Mouse (Mus musculus) heart, embryonic 11.5 days (tissue): Measurements from ENCODE around the gene Vmn2r117. TPM values are rescaled to one million over a fixed set of nuclear protein-coding genes. Genes with fewer than 3 reads are reported as not detected.
"Not testable (repeated sequence)": the region's sequence is repeated elsewhere in the genome, so short reads cannot be mapped to it uniquely, and the experiment has no call there.

Experiments
- ATAC-seq: fragments of 200-750 bp; cut with Nextera tagmentation; replicated peaks from 2 replicates; pipeline ENCODE4 v1.8.0; 2017; ENCODE audit warnings: moderate library complexity; ENCODE audit not compliant: insufficient number of reproducible peaks, low FRiP score, low TSS enrichment
- H3K27ac ChIP-seq: fragments of 300-500 bp; sonication (generic); 2 replicates; pipeline ENCODE4 v1.5.1; 2014; ENCODE audit warnings: mild to moderate bottlenecking, low read depth, low read length
- H3K27me3 ChIP-seq: fragments of 300-500 bp; sonication (generic); 2 replicates; pipeline ENCODE4 v1.6.1; 2014; ENCODE audit warnings: mild to moderate bottlenecking, low read length, mixed read lengths; ENCODE audit not compliant: control insufficient read depth, insufficient read depth
- H3K36me3 ChIP-seq: fragments of 300-500 bp; sonication (generic); 2 replicates; pipeline ENCODE4 v1.6.1; 2014; ENCODE audit warnings: mild to moderate bottlenecking, low read length, moderate library complexity, mixed read lengths; ENCODE audit not compliant: control insufficient read depth, insufficient read depth
- H3K4me1 ChIP-seq: fragments of 300-500 bp; sonication (generic); 2 replicates; pipeline ENCODE4 v1.6.1; 2014; ENCODE audit warnings: low read length; ENCODE audit not compliant: control insufficient read depth, insufficient read depth
- H3K4me2 ChIP-seq: fragments of 300-500 bp; sonication (generic); 2 replicates; pipeline ENCODE4 v1.6.1; 2014; ENCODE audit warnings: mild to moderate bottlenecking, moderate library complexity
- H3K4me3 ChIP-seq: fragments of 300-500 bp; sonication (generic); 2 replicates; pipeline ENCODE4 v1.5.1; 2014; ENCODE audit warnings: low read depth, low read length
- H3K9ac ChIP-seq: fragments of 300-500 bp; sonication (generic); 2 replicates; pipeline ENCODE4 v1.6.1; 2014; ENCODE audit warnings: mild to moderate bottlenecking, low read depth, low read length, moderate library complexity
- H3K9me3 ChIP-seq: fragments of 300-500 bp; sonication (generic); replicated peaks from 2 replicates; pipeline ENCODE4 v1.6.1; 2016; ENCODE audit warnings: low read length; ENCODE audit not compliant: control insufficient read depth
- WGBS: fragments of 180-500 bp; shearing (Covaris S2); extraction: QIAGEN DNeasy Blood & Tissue Kit; methylation state at CpG from one replicate; pipeline ENCODE4 v1.1.7; 2014; ENCODE audit not compliant: insufficient replicate concordance; 5-methylcytosine and 5-hydroxymethylcytosine counted together
- polyA plus RNA-seq: library from polyadenylated mRNA; unstranded; fragments of >200 nt; fragmentation: Nextera tagmentation; extraction: Ambion mirVana; gene quantifications from 2 replicates; pipeline ENCODE4 v1.2.1, GENCODE M21; 2014

Vmn2r117 gene
- not detected in 2 replicates for polyA plus RNA-seq

- H3K4me3 ChIP-seq, H3K9me3 ChIP-seq, H3K36me3 ChIP-seq, H3K27me3 ChIP-seq, H3K9ac ChIP-seq, H3K27ac ChIP-seq, H3K4me1 ChIP-seq, ATAC-seq, H3K4me2 ChIP-seq: not testable (repeated sequence)
- 45% methylated on average over 1 of the region's 1 CpGs for WGBS
These were observed at the start of gene Vmn2r117 for GRCm38 (mm10) chr17:23479599-23479998. Gene Vmn2r117 (minus strand): TSS chr17:23479699.

GRCm38 (mm10) chr17:23522941-23523732, 43.6 kb upstream of the Vmn2r117 start:
- H3K9ac ChIP-seq, H3K27ac ChIP-seq, H3K9me3 ChIP-seq, H3K27me3 ChIP-seq, H3K4me3 ChIP-seq, H3K4me1 ChIP-seq, H3K4me2 ChIP-seq, ATAC-seq, H3K36me3 ChIP-seq: not testable (repeated sequence)
- WGBS, result 65% methylated on average over 30 of the region's 30 CpGs

- Histone ChIP-seq H3K9ac (no peak overlapping the region), H3K4me1 (no peaks in the 10 kb centered on the region), H3K27ac (no peak overlapping the region), H3K4me3 (no peak overlapping the region), H3K27me3 (no peaks in the 10 kb centered on the region), H3K4me2 (no peak overlapping the region), H3K9me3 (peaks cover 6% of the 10 kb centered on the region; the same call in 1 of the 2 replicates), H3K36me3 (no peaks in the 10 kb centered on the region)
- 0 out of 2 replicates have a peak, but pooled peaks have one; percentile 57 for ATAC-seq
- WGBS, result 60% methylated on average over 2 of the region's 2 CpGs
These were observed 39.4 kb upstream of the Vmn2r117 start for GRCm38 (mm10) chr17:23518701-23519423.

GRCm38 (mm10) chr17:23433150-23433679, 46.3 kb downstream of the Vmn2r117 start:
- no peak overlapping the region for H3K4me2 ChIP-seq
- H3K4me3 ChIP-seq, result no peak overlapping the region
- no peaks in the 10 kb centered on the region for H3K4me1 ChIP-seq
- H3K9ac ChIP-seq, result no peak overlapping the region
- WGBS, result 74% methylated on average over 6 of the region's 6 CpGs
- no peak overlapping the region for H3K27ac ChIP-seq
- ATAC-seq, result peak; percentile 67
- H3K9me3 ChIP-seq, result peaks cover 5% of the 10 kb centered on the region
- no peaks in the 10 kb centered on the region for H3K36me3 ChIP-seq
- H3K27me3 ChIP-seq, result no peaks in the 10 kb centered on the region

Other genes starting within 250 kb of the Vmn2r117 start
- gene Vmn2r114, start 167.2 kb downstream of the Vmn2r117 start, polyA plus RNA-seq, result not detected in 2 replicates
- not detected in 2 replicates for gene Vmn2r115, start 136.0 kb downstream of the Vmn2r117 start, polyA plus RNA-seq
- gene Vmn2r116, start 95.1 kb downstream of the Vmn2r117 start, polyA plus RNA-seq, result not detected in 2 replicates
- 15.1 and 17.4 TPM in 2 replicates for gene Zfp213, start 84.5 kb upstream of the Vmn2r117 start, polyA plus RNA-seq
- gene Zfp13, start 119.8 kb upstream of the Vmn2r117 start, polyA plus RNA-seq, result 8.9 and 9.0 TPM in 2 replicates
- not detected in 2 replicates for gene Zscan10, start 121.2 kb upstream of the Vmn2r117 start, polyA plus RNA-seq
- 0.07 and 0.27 TPM in 2 replicates for gene Mmp25, start 165.6 kb upstream of the Vmn2r117 start, polyA plus RNA-seq
- gene Bicdl2, start 180.8 kb upstream of the Vmn2r117 start, polyA plus RNA-seq, result 0.24 TPM in 1 of 2 replicates, not detected in the other
- gene Hcfc1r1, start 193.9 kb upstream of the Vmn2r117 start, polyA plus RNA-seq, result 382 and 389 TPM in 2 replicates
- gene Thoc6, start 194.2 kb upstream of the Vmn2r117 start, polyA plus RNA-seq, result 40.9 and 41.0 TPM in 2 replicates
- 77.6 and 85.3 TPM in 2 replicates for gene Tnfrsf12a, start 197.8 kb upstream of the Vmn2r117 start, polyA plus RNA-seq
- 3.3 and 3.9 TPM in 2 replicates for gene Cldn6, start 199.6 kb upstream of the Vmn2r117 start, polyA plus RNA-seq
- 0.25 and 0.46 TPM in 2 replicates for gene Cldn9, start 204.3 kb upstream of the Vmn2r117 start, polyA plus RNA-seq
- 0.16 and 0.20 TPM in 2 replicates for gene 1520401A03Rik, start 243.1 kb upstream of the Vmn2r117 start, polyA plus RNA-seq
- 31.5 and 33.8 TPM in 2 replicates for gene Pkmyt1, start 246.6 kb upstream of the Vmn2r117 start, polyA plus RNA-seq